Mouse (Mus musculus): Measurements from ENCODE around the gene Ppp4r1. TPM values are rescaled to one million over a fixed set of nuclear protein-coding genes. Genes with fewer than 3 reads are reported as not detected.
A peak's percentile ranks its signal among the peaks of the same experiment; 100 is the strongest.

Ppp4r1 gene
- total and polyA plus RNA-seq, 2 experiments from 2014 or later, result 22.0 to 52.4 TPM

DNA sequence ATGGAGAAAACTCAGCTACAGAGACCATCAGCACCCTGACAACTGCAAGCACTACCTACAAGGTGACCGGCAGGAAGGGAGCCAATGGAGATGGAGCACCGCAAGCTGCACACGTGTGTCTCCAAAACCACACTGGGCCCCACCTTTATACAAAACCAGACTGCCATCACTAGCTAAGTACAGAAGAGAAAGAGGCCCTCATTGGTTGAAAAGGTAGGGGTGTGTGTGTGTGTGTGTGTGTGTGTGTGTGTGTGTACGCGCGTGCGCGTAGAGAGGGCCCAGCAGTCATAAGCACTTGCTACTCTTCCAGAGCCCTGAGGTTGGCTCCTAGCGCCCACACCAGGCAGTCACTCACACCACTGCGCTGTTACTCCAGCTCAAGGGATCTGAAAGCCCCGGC is 91.5 kb downstream of the Ppp4r1 start:
- Histone ChIP-seq H3K27ac (ENCODE audit: low read depth) (no peak overlapping the region), H3K36me3 (replicated peaks; ENCODE audit: control insufficient read depth, insufficient read depth, low read length) (no peaks in the 10 kb centered on the region; the same call in 1 of the 2 replicates), H3K9ac (replicated peaks; ENCODE audit: low read depth, low read length) (no peak overlapping the region), H3K9me3 (replicated peaks; ENCODE audit: control insufficient read depth, low read length) (no peaks in the 10 kb centered on the region), H3K4me1 (ENCODE audit: control insufficient read depth, insufficient read depth) (no peaks in the 10 kb centered on the region), H3K4me2 (ENCODE audit: low read depth, low read length) (no peak overlapping the region), H3K27me3 (ENCODE audit: control insufficient read depth, insufficient read depth, low read length) (no peaks in the 10 kb centered on the region), H3K4me3 (ENCODE audit: low read depth, low read length) (no peak overlapping the region)
- ATAC-seq (ENCODE audit: insufficient read depth, low read depth) (no peak), DNase-seq (ENCODE audit: low spot score) (no peak)
- TF ChIP-seq CTCF (IDR thresholded peaks at IDR 0.05; ENCODE audit: low read depth), result no peak
- WGBS, result 85% methylated on average over 11 of the region's 11 CpGs

DNA sequence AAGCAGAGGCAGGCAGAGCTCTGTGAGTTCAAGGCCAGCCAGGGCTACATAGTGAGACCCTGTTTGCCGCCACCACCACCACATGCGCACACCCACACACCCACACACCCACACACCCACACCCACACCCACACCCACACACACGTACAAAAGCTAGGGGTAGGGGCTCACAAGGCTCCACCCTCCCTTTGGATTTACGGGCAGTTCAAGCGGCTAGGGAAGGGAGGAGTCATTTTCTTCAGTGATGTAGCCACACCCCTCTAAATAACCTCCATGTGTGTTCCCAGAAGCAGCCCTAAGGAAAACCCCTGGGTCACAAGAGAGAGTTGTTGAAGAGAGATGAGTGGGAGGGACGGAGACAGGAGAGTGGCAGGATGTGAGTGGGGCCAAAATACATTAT is 94.7 kb downstream of the Ppp4r1 start:
- H3K9me3 ChIP-seq (replicated peaks; ENCODE audit: control insufficient read depth, low read length), result no peaks in the 10 kb centered on the region
- WGBS, result 72% methylated on average over 6 of the region's 6 CpGs
- no peak for ATAC-seq (ENCODE audit: insufficient read depth, low read depth)

DNA sequence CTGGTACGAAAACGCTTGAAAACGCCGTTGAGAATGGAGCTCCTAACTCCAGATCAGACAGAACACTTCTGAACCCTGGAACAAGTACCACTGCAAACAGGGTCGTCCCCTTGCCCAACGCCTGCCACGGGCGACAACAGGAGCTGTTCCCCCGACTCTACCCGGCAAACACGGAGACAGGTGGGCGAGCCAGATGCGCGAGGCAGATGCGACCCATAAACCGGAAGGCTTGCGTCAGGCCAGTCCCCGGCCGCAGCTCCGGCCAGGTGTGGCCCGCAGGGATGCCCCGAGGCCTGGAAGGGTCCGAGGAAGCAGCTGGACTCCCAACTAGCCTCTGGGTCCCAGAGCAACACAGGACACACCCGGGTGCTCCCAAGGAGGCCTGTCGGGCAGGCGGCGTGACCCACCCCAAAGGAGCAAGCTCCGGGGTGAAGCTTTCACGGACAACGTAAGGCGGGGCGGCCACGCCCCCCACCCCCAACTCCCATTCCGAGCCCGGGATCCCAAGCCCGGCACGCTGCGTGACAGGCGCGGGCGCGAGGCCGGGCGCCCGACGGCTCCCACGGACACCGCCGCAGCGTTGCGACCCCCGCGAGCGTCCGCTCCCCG is 101.8 kb downstream of the Ppp4r1 start:
- peaks cover 22% of the 10 kb centered on the region for H3K4me1 ChIP-seq (ENCODE audit: control insufficient read depth, insufficient read depth)
- H3K27ac ChIP-seq (ENCODE audit: low read depth), result peak overlapping the region; percentile 93
- ATAC-seq (ENCODE audit: insufficient read depth, low read depth) (peak; percentile 13), DNase-seq (ENCODE audit: low spot score) (no peak)
- no peak for TF ChIP-seq CTCF (IDR thresholded peaks at IDR 0.05; ENCODE audit: low read depth)
- TF ChIP-seq EP300 (IDR thresholded peaks at IDR 0.05; ENCODE audit: low read depth), result no peak
- H3K4me3 ChIP-seq (ENCODE audit: low read depth, low read length), result peak overlapping the region; percentile 92
- WGBS, result under 1% methylated on average over 52 of the region's 56 CpGs
- peak overlapping the region; percentile 84 for H3K9ac ChIP-seq (replicated peaks; ENCODE audit: low read depth, low read length)
- H3K4me2 ChIP-seq (ENCODE audit: low read depth, low read length), result peak overlapping the region; percentile 95
- H3K27me3 ChIP-seq (ENCODE audit: control insufficient read depth, insufficient read depth, low read length), result no peaks in the 10 kb centered on the region
- no peaks in the 10 kb centered on the region for H3K9me3 ChIP-seq (replicated peaks; ENCODE audit: control insufficient read depth, low read length)
- H3K36me3 ChIP-seq (replicated peaks; ENCODE audit: control insufficient read depth, insufficient read depth, low read length), result no peaks in the 10 kb centered on the region

More for the DNA sequence above, 94.7 kb downstream of the Ppp4r1 start:
- Histone ChIP-seq H3K4me3 (ENCODE audit: low read depth, low read length) (no peak overlapping the region), H3K36me3 (replicated peaks; ENCODE audit: control insufficient read depth, insufficient read depth, low read length) (no peaks in the 10 kb centered on the region; the same call in 1 of the 2 replicates), H3K27me3 (ENCODE audit: control insufficient read depth, insufficient read depth, low read length) (no peaks in the 10 kb centered on the region), H3K4me2 (ENCODE audit: low read depth, low read length) (no peak overlapping the region), H3K27ac (ENCODE audit: low read depth) (no peak overlapping the region), H3K4me1 (ENCODE audit: control insufficient read depth, insufficient read depth) (no peaks in the 10 kb centered on the region), H3K9ac (replicated peaks; ENCODE audit: low read depth, low read length) (no peak overlapping the region)
- TF ChIP-seq CTCF (IDR thresholded peaks at IDR 0.05; ENCODE audit: low read depth) (no peak), EP300 (IDR thresholded peaks at IDR 0.05; ENCODE audit: low read depth) (no peak)
- no peak for DNase-seq (ENCODE audit: low spot score)

DNA sequence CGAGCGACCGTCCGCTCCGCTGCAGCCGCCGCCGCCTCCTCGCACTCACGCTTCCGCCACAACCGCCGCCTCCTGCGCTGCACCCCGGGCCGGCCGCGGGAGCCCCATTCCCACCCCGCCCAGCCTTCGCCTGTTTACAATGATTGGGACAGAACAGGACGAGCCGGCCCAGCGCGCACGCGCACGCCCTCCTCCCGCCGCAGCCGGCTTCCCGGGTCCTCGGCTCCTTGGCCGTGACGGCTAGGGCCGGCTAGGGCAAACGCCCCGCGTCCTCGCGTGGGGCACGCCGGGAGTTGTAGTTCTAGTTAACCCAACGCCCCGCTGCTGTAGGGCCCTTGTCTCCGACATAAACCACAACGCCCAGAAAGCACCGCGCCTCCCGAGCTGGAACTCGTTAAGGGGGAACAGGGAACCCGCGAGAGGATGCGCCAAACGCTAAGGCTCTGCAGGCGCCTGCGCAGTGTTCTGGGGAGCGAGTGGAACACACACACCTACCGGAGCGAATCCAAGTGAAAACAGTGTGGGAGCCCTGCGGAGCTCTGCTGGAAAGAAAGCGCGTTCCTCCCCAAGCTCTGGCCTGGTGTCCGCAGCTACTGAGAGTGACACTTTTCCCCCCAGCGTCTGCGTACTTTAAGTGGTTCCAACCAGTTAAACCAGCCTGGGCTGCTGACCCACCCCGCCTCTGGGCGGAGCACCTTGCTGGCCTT is 102.5 kb downstream of the Ppp4r1 start:
- H3K27ac ChIP-seq (ENCODE audit: low read depth), result peak overlapping the region; percentile 93
- peak overlapping the region; percentile 95 for H3K4me2 ChIP-seq (ENCODE audit: low read depth, low read length)
- peak; percentile 99 for DNase-seq (ENCODE audit: low spot score)
- H3K4me3 ChIP-seq (ENCODE audit: low read depth, low read length), result peak overlapping the region; percentile 92
- WGBS, result under 1% methylated on average over 54 of the region's 67 CpGs
- H3K4me1 ChIP-seq (ENCODE audit: control insufficient read depth, insufficient read depth), result peaks cover 22% of the 10 kb centered on the region
- no peaks in the 10 kb centered on the region for H3K27me3 ChIP-seq (ENCODE audit: control insufficient read depth, insufficient read depth, low read length)
- peak overlapping the region; percentile 84 for H3K9ac ChIP-seq (replicated peaks; ENCODE audit: low read depth, low read length)
- H3K9me3 ChIP-seq (replicated peaks; ENCODE audit: control insufficient read depth, low read length), result no peaks in the 10 kb centered on the region
- no peaks in the 10 kb centered on the region for H3K36me3 ChIP-seq (replicated peaks; ENCODE audit: control insufficient read depth, insufficient read depth, low read length)
- ATAC-seq (ENCODE audit: insufficient read depth, low read depth), result peak; percentile 98
- TF ChIP-seq CTCF (IDR thresholded peaks at IDR 0.05; ENCODE audit: low read depth) (0 out of 2 replicates have a peak, but pooled peaks have one; percentile 9), EP300 (IDR thresholded peaks at IDR 0.05; ENCODE audit: low read depth) (no peak; the same call in 1 of the 2 replicates)

DNA sequence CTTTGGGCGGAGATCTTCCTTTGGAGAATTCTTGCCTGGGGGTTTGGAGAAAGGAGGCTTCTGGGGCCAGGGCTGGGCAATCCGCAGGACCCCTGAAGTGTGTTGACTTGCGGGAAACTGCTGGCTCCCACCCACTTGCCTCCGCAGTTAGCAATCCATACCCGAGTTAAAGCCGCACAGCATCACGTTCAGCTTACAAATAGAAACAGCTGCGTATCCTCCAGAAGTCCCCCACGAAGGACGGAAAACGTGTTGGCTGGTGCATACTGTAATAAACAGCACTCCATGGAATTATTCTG is 103.0 kb downstream of the Ppp4r1 start:
- TF ChIP-seq CTCF (IDR thresholded peaks at IDR 0.05; ENCODE audit: low read depth), result no peak
- TF ChIP-seq EP300 (IDR thresholded peaks at IDR 0.05; ENCODE audit: low read depth), result no peak
- Histone ChIP-seq H3K9me3 (replicated peaks; ENCODE audit: control insufficient read depth, low read length) (no peaks in the 10 kb centered on the region), H3K9ac (replicated peaks; ENCODE audit: low read depth, low read length) (peak overlapping the region; percentile 65), H3K27me3 (ENCODE audit: control insufficient read depth, insufficient read depth, low read length) (no peaks in the 10 kb centered on the region), H3K4me1 (ENCODE audit: control insufficient read depth, insufficient read depth) (peaks cover 22% of the 10 kb centered on the region), H3K36me3 (replicated peaks; ENCODE audit: control insufficient read depth, insufficient read depth, low read length) (no peaks in the 10 kb centered on the region), H3K27ac (ENCODE audit: low read depth) (peak overlapping the region; percentile 93), H3K4me3 (ENCODE audit: low read depth, low read length) (peak overlapping the region; percentile 92), H3K4me2 (ENCODE audit: low read depth, low read length) (peak overlapping the region; percentile 80)
- no peak for DNase-seq (ENCODE audit: low spot score)
- ATAC-seq (ENCODE audit: insufficient read depth, low read depth), result no peak
- 0% methylated on average over 11 of the region's 11 CpGs for WGBS

All from heart, postnatal 0 days (tissue).